Mouse (Mus musculus): ENCODE data around the gene A4galt.
A peak's percentile ranks its signal among the peaks of the same experiment; 100 is the strongest.

GRCm38 (mm10) chr15:83298810-83299209, 47.2 kb upstream of the A4galt start:
- TF ChIP-seq CTCF (IDR thresholded peaks at IDR 0.05; ENCODE audit: low read depth), result peak; percentile 56
- no peak for TF ChIP-seq EP300 (IDR thresholded peaks at IDR 0.05; ENCODE audit: low read depth)

Data from liver, postnatal 0 days (tissue).